Mouse (Mus musculus): ENCODE measurements around the gene Spcs2.

- TF ChIP-seq POLR2A (IDR thresholded peaks at IDR 0.05; ENCODE audit: borderline replicate concordance, extremely low read depth, insufficient read depth, insufficient read length, poor library complexity, severe bottlenecking) (no peak), CTCF (IDR thresholded peaks at IDR 0.05; ENCODE audit: borderline replicate concordance, extremely low read depth, insufficient read depth, insufficient read length) (no peak)
Observed at GRCm38 (mm10) chr7:99826096-99826495, 37.2 kb downstream of the Spcs2 start.
